Mouse (Mus musculus) lung, embryonic 14.5 days (tissue): Measurements from ENCODE around the gene Pde4c. TPM values are rescaled to one million over a fixed set of nuclear protein-coding genes. Genes with fewer than 3 reads are reported as not detected.

Experiments used
- ATAC-seq: fragments of 200-750 bp; cut with Nextera tagmentation; 2 replicates; pipeline ENCODE4 v1.8.0; 2017; ENCODE audit warnings: mild to moderate bottlenecking, moderate TSS enrichment, moderate library complexity; ENCODE audit not compliant: insufficient read depth
- DNase-seq: peaks from one replicate; pipeline ENCODE4 v3.0.0-alpha.2; 2015
- H3K27ac ChIP-seq: fragments of 300-500 bp; sonication (generic); 2 replicates; pipeline ENCODE4 v1.5.1; 2014; ENCODE audit warnings: low read depth, mild to moderate bottlenecking, moderate library complexity
- H3K27me3 ChIP-seq: fragments of 300-500 bp; sonication (generic); 2 replicates; pipeline ENCODE4 v1.6.1; 2014; ENCODE audit warnings: low read length, control low read depth; ENCODE audit not compliant: insufficient read depth
- H3K36me3 ChIP-seq: fragments of 300-500 bp; sonication (generic); 2 replicates; pipeline ENCODE4 v1.6.1; 2014; ENCODE audit warnings: control low read depth; ENCODE audit not compliant: insufficient read depth
- H3K4me1 ChIP-seq: fragments of 300-500 bp; sonication (generic); 2 replicates; pipeline ENCODE4 v1.6.1; 2014; ENCODE audit warnings: antibody characterized with exemption, control low read depth; ENCODE audit not compliant: insufficient read depth
- H3K4me2 ChIP-seq: fragments of 300-500 bp; sonication (generic); 2 replicates; pipeline ENCODE4 v1.6.1; 2014; ENCODE audit warnings: mild to moderate bottlenecking
- H3K4me3 ChIP-seq: fragments of 300-500 bp; sonication (generic); 2 replicates; pipeline ENCODE4 v1.5.1; 2014; ENCODE audit warnings: low read depth, low read length
- H3K9ac ChIP-seq: fragments of 300-500 bp; sonication (generic); 2 replicates; pipeline ENCODE4 v1.6.1; 2014
- H3K9me3 ChIP-seq: fragments of 300-500 bp; sonication (generic); 2 replicates; pipeline ENCODE4 v1.6.1; 2016; ENCODE audit warnings: low read depth, low read length, control low read depth
- CTCF ChIP-seq: IDR thresholded peaks from 2 replicates; pipeline ENCODE4 v1.5.1; 2016; ENCODE audit warnings: antibody characterized with exemption, low read depth
- WGBS: fragments of 180-500 bp; shearing (Covaris S2); extraction: QIAGEN DNeasy Blood & Tissue Kit; methylation state at CpG from one replicate; pipeline ENCODE4 v1.1.7; 2014; 5-methylcytosine and 5-hydroxymethylcytosine counted together
- polyA plus RNA-seq: library from polyadenylated mRNA; unstranded; fragments of >200 nt; fragmentation: Nextera tagmentation; extraction: Ambion mirVana; gene quantifications from 2 replicates; pipeline ENCODE4 v1.2.1, GENCODE M21; 2014

Pde4c gene
- polyA plus RNA-seq, 1 experiment from 2014 or later = 0.17 TPM

DNA sequence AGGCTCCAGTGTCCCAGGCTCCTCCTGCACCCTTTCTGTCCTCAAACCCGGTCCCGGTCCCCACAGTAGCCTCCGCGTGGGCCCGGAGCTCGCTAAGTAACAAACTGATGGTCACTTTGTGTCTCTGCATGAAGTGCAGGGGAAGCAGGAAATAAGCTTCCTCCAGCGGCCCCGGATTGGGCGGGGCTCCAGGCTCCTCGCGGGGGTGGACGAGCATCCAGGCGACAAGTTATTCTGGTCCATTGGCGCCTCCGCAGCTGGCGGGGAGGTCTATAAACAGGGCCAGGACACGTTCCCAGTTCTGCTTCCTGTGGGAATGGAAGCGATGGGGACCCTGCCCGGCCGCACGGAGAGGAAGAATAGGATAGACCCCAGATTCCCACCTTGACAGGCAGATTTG is 29.6 kb downstream of the Pde4c start:
- peak overlapping the region; percentile 1 for H3K4me3 ChIP-seq
- peak overlapping the region; percentile 52 for H3K4me2 ChIP-seq
- no peak for ATAC-seq
- peaks cover 22% of the 10 kb centered on the region; the same call in 1 of the 2 replicates for H3K4me1 ChIP-seq
- peaks cover 16% of the 10 kb centered on the region; the same call in 1 of the 2 replicates for H3K36me3 ChIP-seq
- peak overlapping the region; percentile 75 for H3K27ac ChIP-seq
- TF ChIP-seq CTCF = no peak
- 15% methylated on average over 21 of the region's 21 CpGs for WGBS
- peak overlapping the region; percentile 1; the same call in 1 of the 2 replicates for H3K9ac ChIP-seq
- DNase-seq = peak; percentile 86
- no peaks in the 10 kb centered on the region for H3K9me3 ChIP-seq
- H3K27me3 ChIP-seq = peaks cover 12% of the 10 kb centered on the region; the same call in 1 of the 2 replicates

GRCm38 (mm10) chr8:70754043-70754870 is 30.7 kb downstream of the Pde4c start, which contains the start of gene Rab3a:
Rab3a (plus strand) TSS chr8:70754679.
- peak; percentile 98 for ATAC-seq
- peak within 1 kb of the TSS; percentile 75 for H3K27ac ChIP-seq
- 8% methylated on average over 37 of the region's 37 CpGs for WGBS
- TF ChIP-seq CTCF = no peak
- peak within 1 kb of the TSS; percentile 99 for H3K4me2 ChIP-seq
- peaks cover 22% of the 10 kb centered on the region; the same call in 1 of the 2 replicates for H3K4me1 ChIP-seq
- H3K9me3 ChIP-seq = no peaks in the 10 kb centered on the region
- peak within 1 kb of the TSS; percentile 74 for H3K9ac ChIP-seq
- peaks cover 18% of the 10 kb centered on the region; the same call in 1 of the 2 replicates for H3K36me3 ChIP-seq
- peak; percentile 99 for DNase-seq
- H3K27me3 ChIP-seq = peaks cover under 1% of the 10 kb centered on the region; the same call in 1 of the 2 replicates
- peak within 1 kb of the TSS; percentile 64 for H3K4me3 ChIP-seq

GRCm38 (mm10) chr8:70754871-70755660 is 31.5 kb downstream of the Pde4c start:
- Histone ChIP-seq H3K4me3 (peak overlapping the region; percentile 64), H3K27ac (peak overlapping the region; percentile 54; the same call in 1 of the 2 replicates)
- WGBS = 15% methylated on average over 50 of the region's 50 CpGs

DNA sequence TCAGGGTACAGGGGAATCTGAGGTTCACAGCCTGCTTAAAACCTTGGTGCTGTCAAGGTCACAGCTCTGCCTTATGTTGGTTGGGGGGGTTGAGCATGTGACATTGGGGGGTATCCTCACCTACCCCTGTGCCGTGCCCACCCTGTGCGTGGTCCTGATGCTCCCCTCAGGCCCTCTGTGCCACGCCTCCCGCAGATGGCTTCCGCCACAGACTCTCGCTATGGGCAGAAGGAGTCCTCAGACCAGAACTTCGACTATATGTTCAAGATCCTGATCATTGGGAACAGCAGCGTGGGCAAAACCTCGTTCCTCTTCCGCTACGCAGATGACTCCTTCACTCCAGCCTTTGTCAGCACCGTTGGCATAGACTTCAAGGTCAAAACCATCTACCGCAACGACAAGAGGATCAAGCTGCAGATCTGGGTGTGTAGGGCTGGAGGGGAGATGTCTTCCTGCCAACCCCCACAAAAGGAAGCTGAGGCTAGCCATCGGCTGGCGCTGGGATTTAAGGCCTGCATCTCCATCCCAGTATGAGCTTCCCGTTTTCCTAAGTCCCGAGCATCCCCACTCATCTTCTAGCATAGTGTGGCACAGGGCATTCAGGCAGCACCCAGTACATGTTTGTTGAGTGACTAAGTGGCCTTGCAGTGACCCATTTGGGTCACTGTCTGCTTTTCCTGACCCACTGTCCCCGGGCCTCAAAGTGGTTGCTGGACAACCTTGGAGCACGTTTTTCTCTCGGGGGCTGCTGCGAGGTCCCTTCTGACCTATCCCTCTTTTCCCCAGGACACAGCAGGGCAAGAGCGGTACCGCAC is 32.3 kb downstream of the Pde4c start:
- Histone ChIP-seq H3K27me3 (no peaks in the 10 kb centered on the region), H3K9me3 (no peaks in the 10 kb centered on the region), H3K4me1 (peaks cover 30% of the 10 kb centered on the region), H3K27ac (no peak overlapping the region), H3K4me2 (peak overlapping the region; percentile 99), H3K36me3 (peaks cover 18% of the 10 kb centered on the region; the same call in 1 of the 2 replicates), H3K4me3 (peak overlapping the region; percentile 64), H3K9ac (peak overlapping the region; percentile 74; the same call in 1 of the 2 replicates)
- ATAC-seq (no peak), DNase-seq (no peak)
- 80% methylated on average over 24 of the region's 24 CpGs for WGBS
- no peak for TF ChIP-seq CTCF

More at GRCm38 (mm10) chr8:70754871-70755660, 31.5 kb downstream of the Pde4c start:
- peaks cover 18% of the 10 kb centered on the region; the same call in 1 of the 2 replicates for H3K36me3 ChIP-seq
- H3K4me2 ChIP-seq = peak overlapping the region; percentile 99
- no peaks in the 10 kb centered on the region for H3K9me3 ChIP-seq
- peak overlapping the region; percentile 74 for H3K9ac ChIP-seq
- no peak for TF ChIP-seq CTCF
- peaks cover 28% of the 10 kb centered on the region for H3K4me1 ChIP-seq
- DNase-seq (peak; percentile 63), ATAC-seq (peak; percentile 45)
- no peaks in the 10 kb centered on the region for H3K27me3 ChIP-seq

GRCm38 (mm10) chr8:70756476-70757040 is 33.0 kb downstream of the Pde4c start:
- Histone ChIP-seq H3K4me2 (no peak overlapping the region), H3K9me3 (no peaks in the 10 kb centered on the region), H3K9ac (no peak overlapping the region), H3K4me3 (no peak overlapping the region), H3K27me3 (no peaks in the 10 kb centered on the region), H3K4me1 (peaks cover 30% of the 10 kb centered on the region), H3K36me3 (peaks cover 18% of the 10 kb centered on the region; the same call in 1 of the 2 replicates), H3K27ac (no peak overlapping the region)
- 86% methylated on average over 6 of the region's 6 CpGs for WGBS
- ATAC-seq (no peak), DNase-seq (no peak)
- TF ChIP-seq CTCF = no peak
